Mouse (Mus musculus): ENCODE measurements around the gene Cox8c. TPM values are rescaled to one million over a fixed set of nuclear protein-coding genes. Genes with fewer than 3 reads are reported as not detected.

Gene Cox8c
- not detected for polyA plus RNA-seq (2014; fragmentation: Illumina TruSeq; extraction: RNeasy Lipid Tissue Mini Kit (QIAGEN cat#74804); ENCODE audit: low read depth, low replicate concordance)

DNA sequence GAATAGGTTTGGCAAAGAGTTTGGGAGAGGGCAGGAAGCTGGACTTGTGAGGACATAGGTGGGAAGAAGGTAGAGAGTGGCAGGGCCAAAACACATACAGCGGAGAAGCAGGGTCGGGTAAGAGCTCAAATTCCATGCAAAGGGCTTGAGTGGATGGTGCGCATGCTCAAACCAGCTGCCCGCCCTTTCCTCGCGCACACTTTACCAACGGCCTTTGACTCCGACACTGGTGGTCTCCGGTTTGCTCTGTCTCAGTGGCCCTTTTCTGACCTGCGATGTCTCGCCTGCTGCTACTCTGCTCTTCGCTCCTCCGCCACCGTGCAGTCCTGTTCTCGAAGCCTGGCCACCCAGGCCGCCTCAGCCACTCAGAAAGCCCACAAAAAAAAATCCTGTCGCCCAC lies at the start of gene Cox8c:
Gene Cox8c (plus strand): TSS at position 226 of the 400 bp plus-strand sequence.

DNA sequence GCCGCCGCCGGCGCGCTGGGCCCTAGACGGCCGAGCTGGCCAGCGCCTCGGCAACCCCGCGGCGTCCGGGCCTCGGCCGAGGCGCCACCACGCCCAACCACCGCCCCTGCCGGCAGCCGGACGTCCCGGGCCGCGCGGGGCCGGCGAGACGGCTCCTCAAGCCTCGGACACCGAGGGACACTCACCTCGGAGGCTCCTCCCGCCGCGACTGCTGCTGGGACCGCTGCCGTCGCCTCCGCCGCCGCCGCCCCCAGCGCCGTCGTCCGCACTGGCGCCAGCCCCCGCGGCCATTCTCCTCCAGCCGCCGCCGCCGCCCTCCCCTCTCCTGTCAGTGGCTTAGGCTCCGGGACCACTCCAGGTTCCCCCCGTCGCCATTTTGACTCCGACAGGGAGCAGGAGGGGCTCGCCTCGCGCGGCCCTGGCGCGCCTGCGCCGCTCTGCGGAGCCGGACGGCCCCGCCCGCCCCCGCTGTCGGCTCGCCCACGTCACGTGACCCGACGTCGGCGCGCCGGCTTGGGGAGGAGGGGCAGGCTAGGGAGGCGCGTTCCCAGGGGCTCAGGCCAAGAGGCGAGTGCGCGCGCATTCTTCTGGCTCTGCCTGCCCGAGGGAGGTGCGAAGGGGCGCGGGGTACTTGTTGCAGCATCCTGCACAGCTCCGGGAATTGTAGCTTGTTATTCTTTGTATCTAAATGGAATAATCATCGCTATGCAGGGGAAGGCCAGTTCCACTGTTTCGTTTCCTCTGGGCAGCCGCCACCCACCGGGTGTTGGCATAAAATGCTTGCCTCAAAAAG lies 20.9 kb upstream of the Cox8c start, which contains the start of gene Btbd7:
Gene Btbd7 (minus strand): TSS at position 441 of the 793 bp plus-strand sequence.

DNA sequence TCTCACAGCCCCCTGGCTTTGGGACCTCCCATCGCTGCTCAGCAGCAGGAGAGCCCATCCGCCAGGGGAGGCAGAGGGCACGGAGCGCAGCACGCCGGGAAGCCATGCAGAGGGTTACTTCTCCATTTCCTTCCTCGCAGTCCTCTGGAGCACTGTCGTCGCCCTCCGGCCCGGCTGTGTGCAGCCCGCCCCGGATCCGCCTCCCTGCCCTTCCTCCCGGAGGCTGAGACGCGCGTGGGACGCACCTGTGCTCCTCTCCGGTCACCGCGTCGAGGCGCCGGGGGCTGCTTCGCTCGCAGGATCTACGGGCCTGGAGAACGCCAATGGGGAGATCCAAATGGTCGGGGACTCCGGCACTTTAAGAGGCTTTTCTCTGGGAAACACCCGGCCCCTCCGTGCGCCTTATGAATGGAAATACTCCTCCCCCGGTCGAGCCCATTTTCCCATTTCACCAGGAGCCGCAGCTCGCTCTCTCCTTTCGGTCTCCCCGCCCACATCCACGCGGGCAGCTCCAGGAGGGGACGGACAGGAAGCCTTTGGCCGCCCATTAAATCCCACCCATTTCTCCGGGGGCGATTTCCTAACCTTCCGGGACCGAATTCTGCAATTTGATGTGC lies 49.8 kb downstream of the Cox8c start, which contains the start of gene Unc79:
Gene Unc79 (plus strand): TSS at position 82 of the 617 bp plus-strand sequence.

Other genes with a start within 250 kb of the Cox8c start
- gene Itpk1, start 194.4 kb upstream of the Cox8c start, polyA plus RNA-seq (2014; fragmentation: Illumina TruSeq; extraction: RNeasy Lipid Tissue Mini Kit (QIAGEN cat#74804); ENCODE audit: low read depth, low replicate concordance): 0.32 TPM
- gene Moap1, start 155.7 kb upstream of the Cox8c start, polyA plus RNA-seq (2014; fragmentation: Illumina TruSeq; extraction: RNeasy Lipid Tissue Mini Kit (QIAGEN cat#74804); ENCODE audit: low read depth, low replicate concordance): 5.8 TPM
- 15.3 TPM for gene Tmem251, start 155.6 kb upstream of the Cox8c start, polyA plus RNA-seq (2014; fragmentation: Illumina TruSeq; extraction: RNeasy Lipid Tissue Mini Kit (QIAGEN cat#74804); ENCODE audit: low read depth, low replicate concordance)
- gene Gm28051, start 141.6 kb upstream of the Cox8c start, polyA plus RNA-seq (2014; fragmentation: Illumina TruSeq; extraction: RNeasy Lipid Tissue Mini Kit (QIAGEN cat#74804); ENCODE audit: low read depth, low replicate concordance): not detected
- 16.9 TPM for gene Gon7, start 141.5 kb upstream of the Cox8c start, polyA plus RNA-seq (2014; fragmentation: Illumina TruSeq; extraction: RNeasy Lipid Tissue Mini Kit (QIAGEN cat#74804); ENCODE audit: low read depth, low replicate concordance)
- 27.8 TPM for gene Ubr7, start 141.3 kb upstream of the Cox8c start, polyA plus RNA-seq (2014; fragmentation: Illumina TruSeq; extraction: RNeasy Lipid Tissue Mini Kit (QIAGEN cat#74804); ENCODE audit: low read depth, low replicate concordance)
- 13.5 TPM for gene Gm20604, start 140.6 kb upstream of the Cox8c start, polyA plus RNA-seq (2014; fragmentation: Illumina TruSeq; extraction: RNeasy Lipid Tissue Mini Kit (QIAGEN cat#74804); ENCODE audit: low read depth, low replicate concordance)
- 30.0 TPM for gene Btbd7, start 20.8 kb upstream of the Cox8c start, polyA plus RNA-seq (2014; fragmentation: Illumina TruSeq; extraction: RNeasy Lipid Tissue Mini Kit (QIAGEN cat#74804); ENCODE audit: low read depth, low replicate concordance)
- not detected for gene Unc79, start 49.5 kb downstream of the Cox8c start, polyA plus RNA-seq (2014; fragmentation: Illumina TruSeq; extraction: RNeasy Lipid Tissue Mini Kit (QIAGEN cat#74804); ENCODE audit: low read depth, low replicate concordance)

Data from kidney, adult 10 weeks (tissue).